Mouse (Mus musculus) midbrain, embryonic 12.5 days (tissue): ENCODE results near the gene Pak6. TPM values are rescaled to one million over a fixed set of nuclear protein-coding genes. Genes with fewer than 3 reads are reported as not detected.

Source experiments
- ATAC-seq: fragments of 200-750 bp; cut with Nextera tagmentation; 2 replicates; pipeline ENCODE4 v1.8.0; 2017; ENCODE audit warnings: low read depth, moderate TSS enrichment, moderate library complexity; ENCODE audit not compliant: low FRiP score
- H3K27ac ChIP-seq: fragments of 300-500 bp; sonication (generic); replicated peaks from 2 replicates; pipeline ENCODE4 v1.5.1; 2016; ENCODE audit warnings: mild to moderate bottlenecking
- H3K27me3 ChIP-seq: fragments of 300-500 bp; sonication (generic); 2 replicates; pipeline ENCODE4 v1.6.1; 2016; ENCODE audit warnings: mild to moderate bottlenecking
- H3K36me3 ChIP-seq: fragments of 300-500 bp; sonication (generic); 2 replicates; pipeline ENCODE4 v1.6.1; 2016
- H3K4me1 ChIP-seq: fragments of 300-500 bp; sonication (generic); 2 replicates; pipeline ENCODE4 v1.6.1; 2016
- H3K4me2 ChIP-seq: fragments of 300-500 bp; sonication (generic); replicated peaks from 2 replicates; pipeline ENCODE4 v1.6.1; 2016; ENCODE audit warnings: mild to moderate bottlenecking, moderate library complexity
- H3K4me3 ChIP-seq: fragments of 300-500 bp; sonication (generic); 2 replicates; pipeline ENCODE4 v1.5.1; 2016; ENCODE audit warnings: mild to moderate bottlenecking
- H3K9ac ChIP-seq: fragments of 300-500 bp; sonication (generic); replicated peaks from 2 replicates; pipeline ENCODE4 v1.6.1; 2016; ENCODE audit warnings: mild to moderate bottlenecking, moderate library complexity
- H3K9me3 ChIP-seq: fragments of 300-500 bp; sonication (generic); 2 replicates; pipeline ENCODE4 v1.6.1; 2016; ENCODE audit warnings: mild to moderate bottlenecking
- WGBS: fragments of 180-500 bp; shearing (Covaris S2); methylation state at CpG from one replicate; pipeline ENCODE4 v1.1.7; 2016; 5-methylcytosine and 5-hydroxymethylcytosine counted together
- polyA plus RNA-seq: library from polyadenylated mRNA; unstranded; fragments of >200 nt; fragmentation: Nextera tagmentation; extraction: Ambion mirVana; gene quantifications from 2 replicates; pipeline ENCODE4 v1.2.1, GENCODE M21; 2016

Pak6 gene
- polyA plus RNA-seq, 1 experiment from 2014 or later = 5.8 TPM

DNA sequence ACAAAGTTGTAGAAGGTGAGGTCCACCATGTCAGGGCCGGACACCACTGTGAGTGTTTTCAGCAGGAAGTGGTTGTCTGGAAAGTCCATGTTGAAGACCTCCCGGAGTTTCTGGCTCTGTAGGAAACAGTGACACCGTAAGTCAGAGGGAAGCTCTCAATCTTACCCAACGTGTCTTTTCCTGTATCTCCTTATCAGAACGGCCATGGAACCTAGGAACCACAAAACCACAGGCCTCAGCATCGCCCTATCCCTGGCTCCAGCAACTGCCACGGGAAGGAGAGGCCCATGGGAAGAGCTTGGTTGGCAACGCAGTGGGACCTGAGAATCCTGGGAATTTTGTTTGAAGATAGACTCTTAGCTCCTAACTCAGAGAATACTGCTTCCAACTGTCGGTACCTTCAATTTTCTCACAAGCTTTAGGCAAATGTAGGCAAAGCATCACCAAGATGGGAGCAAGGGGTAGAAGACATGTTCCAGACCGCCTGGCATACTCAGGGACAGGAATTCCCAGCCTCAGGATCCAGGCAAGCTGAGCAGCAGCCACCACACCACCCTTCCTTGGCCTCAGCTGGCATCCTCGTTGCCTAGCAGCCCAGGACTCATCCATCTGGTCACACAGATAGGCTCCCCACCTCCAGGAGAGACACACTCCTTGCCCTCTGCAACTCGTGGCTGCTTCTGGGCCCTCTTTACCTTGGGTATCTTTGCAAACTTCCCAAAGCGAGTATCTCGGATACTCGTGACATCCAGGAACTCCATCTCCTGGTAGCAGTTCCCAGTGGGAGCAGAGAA is 60.8 kb downstream of the Pak6 start:
- H3K9ac ChIP-seq = no peak overlapping the region
- H3K4me3 ChIP-seq = no peak overlapping the region
- peaks cover 3% of the 10 kb centered on the region; the same call in 1 of the 2 replicates for H3K4me1 ChIP-seq
- H3K4me2 ChIP-seq = no peak overlapping the region
- H3K9me3 ChIP-seq = no peaks in the 10 kb centered on the region
- no peaks in the 10 kb centered on the region for H3K36me3 ChIP-seq
- WGBS = 85% methylated on average over 15 of the region's 15 CpGs
- no peak overlapping the region for H3K27ac ChIP-seq
- H3K27me3 ChIP-seq = peaks cover 48% of the 10 kb centered on the region
- no peak for ATAC-seq

DNA sequence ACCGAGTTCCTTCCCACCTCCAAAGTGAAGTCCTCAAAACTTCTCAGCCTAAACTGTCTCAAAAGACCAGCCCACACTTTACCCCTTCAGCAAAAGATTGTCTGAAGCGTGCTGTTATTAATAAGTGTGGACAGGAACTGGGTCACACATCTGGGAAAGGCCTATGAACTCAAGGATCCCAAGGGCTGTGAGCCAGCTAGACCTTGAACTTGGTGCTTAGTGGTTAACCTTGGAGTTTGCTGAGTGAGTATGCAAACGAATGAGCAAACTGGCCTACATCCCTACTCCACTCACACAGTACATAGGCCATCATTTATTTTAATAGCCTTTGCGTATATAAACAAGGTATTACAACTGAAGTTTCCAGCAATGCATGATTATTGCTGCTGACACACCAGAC is 62.4 kb downstream of the Pak6 start:
- no peaks in the 10 kb centered on the region for H3K36me3 ChIP-seq
- H3K4me1 ChIP-seq = peaks cover 3% of the 10 kb centered on the region; the same call in 1 of the 2 replicates
- H3K27ac ChIP-seq = no peak overlapping the region
- no peaks in the 10 kb centered on the region for H3K9me3 ChIP-seq
- peaks cover 55% of the 10 kb centered on the region for H3K27me3 ChIP-seq
- ATAC-seq = no peak
- 88% methylated on average over 4 of the region's 4 CpGs for WGBS
- no peak overlapping the region for H3K4me3 ChIP-seq
- H3K9ac ChIP-seq = no peak overlapping the region
- H3K4me2 ChIP-seq = no peak overlapping the region

DNA sequence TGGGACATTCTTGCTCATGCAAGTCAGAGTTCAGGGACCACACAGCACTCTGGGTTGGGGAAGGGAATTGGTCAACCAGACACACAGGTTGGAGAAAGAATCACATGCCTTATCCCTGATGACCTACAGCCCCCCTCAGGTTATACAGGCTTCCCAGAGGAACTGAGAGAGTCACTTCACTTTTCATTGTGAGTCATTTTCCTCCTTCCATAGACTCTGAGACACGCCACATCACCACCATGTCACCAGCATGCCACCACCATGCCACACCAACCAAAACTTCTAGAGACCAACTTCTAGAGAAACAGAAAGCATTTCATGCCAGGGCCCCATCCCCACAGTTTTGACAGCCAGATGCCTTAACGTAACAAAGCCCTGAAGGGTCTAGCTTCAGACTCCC is 63.8 kb downstream of the Pak6 start:
- Histone ChIP-seq H3K27ac (no peak overlapping the region), H3K4me1 (peaks cover 3% of the 10 kb centered on the region; the same call in 1 of the 2 replicates), H3K27me3 (peaks cover 67% of the 10 kb centered on the region), H3K9me3 (no peaks in the 10 kb centered on the region), H3K36me3 (no peaks in the 10 kb centered on the region), H3K9ac (no peak overlapping the region), H3K4me2 (no peak overlapping the region), H3K4me3 (no peak overlapping the region)
- 84% methylated on average over 2 of the region's 2 CpGs for WGBS
- no peak for ATAC-seq

DNA sequence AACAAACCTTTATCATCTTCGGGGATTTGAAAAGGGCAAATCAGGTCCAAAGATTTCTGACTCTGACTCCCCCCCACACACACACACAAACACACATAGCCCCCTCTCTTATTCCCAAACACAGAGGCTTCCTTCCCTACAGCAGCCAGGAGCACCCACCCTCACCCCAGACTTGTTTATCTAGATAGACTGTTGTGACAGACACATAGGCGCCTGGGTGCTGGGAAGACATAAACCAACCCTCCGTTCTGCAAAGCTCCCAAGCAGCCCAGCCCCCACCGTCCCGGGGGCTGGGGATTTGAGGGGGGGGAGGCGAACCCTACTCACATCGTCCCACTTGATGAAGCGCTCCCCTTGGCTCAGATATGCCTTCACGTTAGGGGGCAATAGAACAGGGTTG is 64.8 kb downstream of the Pak6 start:
- Histone ChIP-seq H3K36me3 (no peaks in the 10 kb centered on the region), H3K4me1 (peaks cover 3% of the 10 kb centered on the region; the same call in 1 of the 2 replicates), H3K4me3 (no peak overlapping the region), H3K27ac (no peak overlapping the region), H3K27me3 (peaks cover 72% of the 10 kb centered on the region), H3K9ac (no peak overlapping the region), H3K9me3 (no peaks in the 10 kb centered on the region), H3K4me2 (no peak overlapping the region)
- WGBS = 34% methylated on average over 9 of the region's 9 CpGs
- no peak for ATAC-seq

DNA sequence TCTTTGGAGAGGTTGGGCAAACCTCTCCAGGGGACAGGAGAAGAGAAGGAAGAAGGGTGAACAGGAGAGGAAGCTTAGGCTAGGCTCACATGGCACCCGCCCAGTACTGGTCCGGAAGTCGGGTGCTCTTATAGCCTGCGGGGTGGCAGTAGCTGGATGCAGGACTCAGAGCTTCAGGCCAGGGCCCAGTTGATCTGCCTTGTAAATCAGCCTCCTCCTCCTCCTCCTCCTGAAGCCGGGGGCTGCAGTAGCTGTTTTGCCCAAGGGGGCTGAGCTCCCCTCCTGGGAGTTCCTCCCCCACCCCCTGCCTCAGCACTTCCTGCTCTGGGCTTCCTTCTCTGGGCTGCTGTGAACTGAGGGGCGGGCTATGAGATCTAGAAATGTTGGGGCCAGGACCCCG is 65.2 kb downstream of the Pak6 start, which contains the start of gene Plcb2:
Gene Plcb2 (minus strand): TSS at position 102 of the 400 bp plus-strand sequence.
- Histone ChIP-seq H3K9me3 (no peaks in the 10 kb centered on the region), H3K27ac (no peak within 1 kb of the TSS), H3K4me2 (no peak within 1 kb of the TSS), H3K4me3 (no peak within 1 kb of the TSS), H3K36me3 (no peaks in the 10 kb centered on the region), H3K9ac (no peak within 1 kb of the TSS), H3K27me3 (peaks cover 71% of the 10 kb centered on the region), H3K4me1 (peaks cover 3% of the 10 kb centered on the region; the same call in 1 of the 2 replicates)
- 21% methylated on average over 7 of the region's 7 CpGs for WGBS
- ATAC-seq = no peak

DNA sequence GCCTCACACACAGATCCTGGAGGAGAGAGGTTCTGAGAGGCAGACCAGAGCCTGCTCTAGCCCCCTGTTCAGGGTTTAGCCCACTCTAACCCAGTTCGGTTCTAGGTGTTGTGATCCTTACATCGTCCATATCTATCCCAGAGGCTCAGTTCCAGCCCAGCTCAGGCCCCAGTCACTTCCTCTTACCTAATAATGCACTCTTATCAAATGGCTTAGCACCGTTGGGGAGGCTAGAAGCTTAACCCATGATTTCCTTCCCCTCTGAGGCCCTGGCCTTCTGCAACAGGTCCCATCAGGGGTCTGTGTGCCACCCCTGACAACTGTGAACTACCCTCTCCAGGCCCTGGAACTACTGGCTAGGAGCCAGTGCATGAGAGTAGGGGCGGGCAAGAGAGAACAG is 66.1 kb downstream of the Pak6 start:
- Histone ChIP-seq H3K9me3 (no peaks in the 10 kb centered on the region), H3K27ac (no peak overlapping the region), H3K27me3 (peaks cover 72% of the 10 kb centered on the region), H3K4me3 (no peak overlapping the region), H3K4me2 (no peak overlapping the region), H3K36me3 (no peaks in the 10 kb centered on the region), H3K9ac (no peak overlapping the region), H3K4me1 (peaks cover 3% of the 10 kb centered on the region; the same call in 1 of the 2 replicates)
- 53% methylated on average over 4 of the region's 4 CpGs for WGBS
- no peak for ATAC-seq

DNA sequence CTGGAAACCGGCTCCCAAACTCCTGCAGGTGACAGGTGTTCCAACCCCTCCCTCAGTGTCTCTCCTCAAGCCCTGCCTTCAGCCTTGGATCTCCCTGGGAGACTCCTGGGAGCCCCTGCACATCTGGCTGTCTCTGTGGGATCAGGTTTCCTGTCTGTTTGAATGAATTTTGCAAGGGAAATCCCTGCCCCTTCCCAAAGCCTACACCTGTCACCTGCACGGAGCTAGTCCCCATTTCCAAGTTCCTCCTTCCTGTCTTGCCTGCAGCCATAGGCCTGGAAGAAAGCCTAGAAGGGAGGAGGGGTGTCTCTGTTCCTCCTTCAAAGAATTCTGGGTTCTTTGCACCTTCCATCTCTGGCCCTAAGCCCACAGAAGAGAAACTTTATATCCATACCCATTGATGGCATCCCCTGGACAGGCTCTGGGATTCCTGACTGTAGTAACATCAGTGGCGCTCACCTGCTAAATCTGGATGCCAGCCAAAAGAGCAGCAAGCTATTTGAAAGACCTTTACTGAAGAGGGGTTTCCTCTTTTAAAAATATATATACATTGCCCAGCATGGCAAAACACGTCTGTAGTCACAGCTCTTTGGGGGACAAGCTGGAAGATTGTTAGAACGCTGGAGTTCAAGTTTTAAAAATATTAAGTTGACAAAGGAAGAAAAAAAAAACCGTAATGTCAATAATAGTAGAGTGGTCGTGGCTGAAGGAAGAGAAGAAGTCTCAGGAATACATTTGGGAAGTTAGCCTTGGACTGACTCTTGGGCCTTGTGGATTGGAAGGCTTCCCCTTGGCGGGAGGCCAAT is 66.9 kb downstream of the Pak6 start:
- Histone ChIP-seq H3K9ac (no peak overlapping the region), H3K27me3 (peaks cover 72% of the 10 kb centered on the region), H3K27ac (no peak overlapping the region), H3K4me1 (peaks cover 3% of the 10 kb centered on the region; the same call in 1 of the 2 replicates), H3K9me3 (no peaks in the 10 kb centered on the region), H3K36me3 (no peaks in the 10 kb centered on the region), H3K4me3 (no peak overlapping the region), H3K4me2 (no peak overlapping the region)
- WGBS = 26% methylated on average over 8 of the region's 8 CpGs
- ATAC-seq = no peak

DNA sequence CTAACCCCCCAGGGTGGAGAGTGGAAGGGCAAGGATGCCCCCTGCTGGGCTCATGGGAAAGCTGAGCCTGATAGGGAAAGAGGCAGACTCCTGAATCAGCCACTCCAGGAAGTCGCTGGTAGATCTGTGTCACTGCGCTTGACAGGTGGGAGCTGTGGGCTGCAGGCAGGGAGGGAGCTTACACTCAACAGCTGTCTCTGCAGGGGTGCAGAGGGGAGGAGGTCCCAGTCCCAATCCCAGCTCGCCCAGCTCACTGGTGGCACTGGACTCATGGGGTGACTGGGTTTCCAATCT is 67.5 kb downstream of the Pak6 start:
- Histone ChIP-seq H3K27ac (no peak overlapping the region), H3K9me3 (no peaks in the 10 kb centered on the region), H3K4me1 (peaks cover 3% of the 10 kb centered on the region; the same call in 1 of the 2 replicates), H3K9ac (no peak overlapping the region), H3K36me3 (no peaks in the 10 kb centered on the region), H3K4me2 (no peak overlapping the region), H3K4me3 (no peak overlapping the region), H3K27me3 (peaks cover 68% of the 10 kb centered on the region)
- 6% methylated on average over 3 of the region's 3 CpGs for WGBS
- no peak for ATAC-seq

DNA sequence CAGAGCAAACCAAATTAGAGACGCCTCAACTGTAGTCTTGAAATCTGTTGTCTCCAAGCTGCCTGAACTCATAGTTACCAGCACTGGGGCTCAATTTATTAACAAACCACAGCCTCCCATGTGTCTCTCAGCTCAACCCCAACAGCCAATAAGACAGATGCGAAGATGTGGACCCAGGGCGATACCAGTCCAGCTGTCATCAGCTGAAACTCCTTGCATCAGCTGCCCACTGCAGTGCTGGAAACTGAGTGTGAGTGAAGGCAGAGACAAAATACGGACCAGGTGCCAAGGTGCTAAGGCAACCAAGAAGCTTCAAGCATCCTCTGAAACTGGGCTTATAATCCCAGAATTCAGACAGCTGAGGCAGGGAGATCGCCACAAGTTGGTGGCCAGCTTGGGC is 68.9 kb downstream of the Pak6 start:
- H3K27ac ChIP-seq = no peak overlapping the region
- ATAC-seq = no peak
- 85% methylated on average over 5 of the region's 5 CpGs for WGBS
- no peak overlapping the region for H3K9ac ChIP-seq
- H3K27me3 ChIP-seq = peaks cover 60% of the 10 kb centered on the region
- no peaks in the 10 kb centered on the region for H3K36me3 ChIP-seq
- H3K9me3 ChIP-seq = no peaks in the 10 kb centered on the region
- H3K4me3 ChIP-seq = no peak overlapping the region
- H3K4me1 ChIP-seq = peaks cover 3% of the 10 kb centered on the region; the same call in 1 of the 2 replicates
- no peak overlapping the region for H3K4me2 ChIP-seq

DNA sequence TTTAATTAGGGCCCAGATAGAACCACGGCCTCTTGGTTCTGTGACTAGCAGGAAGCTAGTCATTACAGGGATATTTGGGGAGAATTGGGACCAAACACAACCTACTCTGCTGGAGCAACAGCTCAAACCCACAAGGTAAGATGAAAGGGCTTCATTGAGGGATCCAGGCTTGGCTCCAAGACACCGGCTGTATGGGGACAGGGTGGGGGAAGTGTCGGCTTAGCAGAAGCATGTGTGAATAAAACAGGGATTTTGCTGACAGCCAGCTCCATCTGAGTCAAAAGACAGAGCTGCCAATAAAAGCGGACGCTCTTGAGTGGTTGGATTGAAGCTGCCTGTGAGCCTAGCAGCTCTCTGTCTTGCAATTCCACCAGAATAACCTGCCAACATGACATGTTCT is 70.2 kb downstream of the Pak6 start:
- Histone ChIP-seq H3K9ac (no peak overlapping the region), H3K27me3 (peaks cover 46% of the 10 kb centered on the region), H3K9me3 (no peaks in the 10 kb centered on the region), H3K36me3 (no peaks in the 10 kb centered on the region), H3K4me2 (no peak overlapping the region), H3K27ac (no peak overlapping the region), H3K4me3 (no peak overlapping the region), H3K4me1 (peaks cover 2% of the 10 kb centered on the region; the same call in 1 of the 2 replicates)
- no peak for ATAC-seq
- WGBS = 50% methylated on average over 5 of the region's 5 CpGs

DNA sequence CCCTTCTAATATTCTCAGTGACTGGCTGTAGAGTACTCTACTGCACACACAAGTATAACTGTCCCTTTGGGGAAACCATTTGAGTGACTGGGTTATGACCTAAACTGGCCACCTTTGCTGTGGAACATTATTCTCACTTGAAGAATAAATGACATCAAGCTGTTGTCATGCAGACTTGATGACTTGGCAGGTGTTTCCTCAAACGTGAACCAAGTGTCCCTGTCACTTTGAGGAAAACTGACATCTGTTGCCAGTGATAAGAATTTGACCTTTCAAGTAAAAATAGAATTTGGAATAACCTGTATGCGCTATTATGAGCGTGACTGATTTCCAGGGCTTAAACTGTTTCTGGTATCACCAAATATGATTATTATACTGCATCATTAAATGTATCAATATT is 77.2 kb downstream of the Pak6 start:
- Histone ChIP-seq H3K4me2 (no peak overlapping the region), H3K4me3 (no peak overlapping the region), H3K27me3 (peaks cover 27% of the 10 kb centered on the region), H3K27ac (no peak overlapping the region), H3K36me3 (no peaks in the 10 kb centered on the region), H3K9ac (no peak overlapping the region), H3K4me1 (peaks cover 8% of the 10 kb centered on the region), H3K9me3 (no peaks in the 10 kb centered on the region)
- 78% methylated on average over 3 of the region's 3 CpGs for WGBS
- ATAC-seq = no peak

DNA sequence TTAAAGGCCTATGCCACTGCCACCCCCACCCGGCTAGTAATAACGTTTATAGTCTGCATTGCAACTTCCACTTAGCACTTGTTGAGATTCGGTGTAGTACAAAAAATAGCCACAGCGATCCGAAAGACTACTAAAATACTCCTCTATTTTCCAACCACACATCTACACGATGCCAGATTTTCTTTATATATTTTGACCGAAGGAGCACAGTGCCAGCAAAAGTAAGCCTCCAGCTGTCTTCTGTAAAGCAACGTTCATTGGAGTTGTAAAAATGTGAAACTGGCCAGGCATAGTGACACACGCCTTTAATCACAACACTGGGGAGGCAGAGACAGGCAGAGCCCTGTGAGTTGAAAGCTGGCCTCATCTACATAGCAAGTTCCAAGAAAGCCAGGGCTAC is 78.1 kb downstream of the Pak6 start:
- 80% methylated on average over 9 of the region's 9 CpGs for WGBS
- H3K4me2 ChIP-seq = no peak overlapping the region
- no peak overlapping the region for H3K27ac ChIP-seq
- no peak overlapping the region for H3K9ac ChIP-seq
- no peak overlapping the region for H3K4me3 ChIP-seq
- peaks cover 8% of the 10 kb centered on the region for H3K4me1 ChIP-seq
- H3K9me3 ChIP-seq = no peaks in the 10 kb centered on the region
- no peak for ATAC-seq
- H3K36me3 ChIP-seq = no peaks in the 10 kb centered on the region
- H3K27me3 ChIP-seq = peaks cover 27% of the 10 kb centered on the region
